Mouse (Mus musculus) right cerebral cortex, adult 18-20 months (tissue): ENCODE measurements around the gene Ccl17.
"Not testable (repeated sequence)": the region's sequence is repeated elsewhere in the genome, so short reads cannot be mapped to it uniquely, and the experiment has no call there.

Experiments used
- DNase-seq: peaks from one replicate; pipeline ENCODE4 v3.0.0; 2022; ENCODE audit warnings: mixed read lengths

Ccl17 gene

GRCm38 (mm10) chr8:94826210-94826609 lies 16.0 kb downstream of the Ccl17 start:
- DNase-seq = no peak

- DNase-seq = no peak
Measured at GRCm38 (mm10) chr8:94828284-94828683, 18.0 kb downstream of the Ccl17 start.

GRCm38 (mm10) chr8:94833901-94834405 lies 23.7 kb downstream of the Ccl17 start:
- DNase-seq = not testable (repeated sequence)

- not testable (repeated sequence) for DNase-seq
Measured at GRCm38 (mm10) chr8:94835751-94836150, 25.5 kb downstream of the Ccl17 start.

- no peak for DNase-seq
Measured at GRCm38 (mm10) chr8:94836456-94837240, 26.4 kb downstream of the Ccl17 start.

- peak; percentile 96 for DNase-seq
Measured at GRCm38 (mm10) chr8:94837662-94838574, 27.7 kb downstream of the Ccl17 start, which contains the start of the genes Coq9 and Ciapin1. Coq9 (plus strand) TSS chr8:94838321. Ciapin1 (minus strand) TSS chr8:94838358.

GRCm38 (mm10) chr8:94838600-94838999 lies 28.3 kb downstream of the Ccl17 start:
- DNase-seq = peak; percentile 76

GRCm38 (mm10) chr8:94841183-94841582 lies 30.9 kb downstream of the Ccl17 start:
- no peak for DNase-seq

GRCm38 (mm10) chr8:94850049-94850448 lies 39.8 kb downstream of the Ccl17 start:
- DNase-seq = no peak

- DNase-seq = not testable (repeated sequence)
Measured at GRCm38 (mm10) chr8:94854761-94855160, 44.5 kb downstream of the Ccl17 start.

GRCm38 (mm10) chr8:94857011-94857345 lies 46.7 kb downstream of the Ccl17 start:
- DNase-seq = no peak

- peak; percentile 90 for DNase-seq
Measured at GRCm38 (mm10) chr8:94857346-94858173, 47.3 kb downstream of the Ccl17 start, which contains the start of gene Polr2c. Polr2c (plus strand) TSS chr8:94857450.

- no peak for DNase-seq
Measured at GRCm38 (mm10) chr8:94861352-94861910, 51.2 kb downstream of the Ccl17 start.
